Mouse (Mus musculus): Measurements from ENCODE around the gene Sec31b. TPM values are rescaled to one million over a fixed set of nuclear protein-coding genes. Genes with fewer than 3 reads are reported as not detected.
A peak's percentile ranks its signal among the peaks of the same experiment; 100 is the strongest.

The Sec31b gene
- polyA plus RNA-seq, 1 experiment from 2014 or later: 0.15 TPM

DNA sequence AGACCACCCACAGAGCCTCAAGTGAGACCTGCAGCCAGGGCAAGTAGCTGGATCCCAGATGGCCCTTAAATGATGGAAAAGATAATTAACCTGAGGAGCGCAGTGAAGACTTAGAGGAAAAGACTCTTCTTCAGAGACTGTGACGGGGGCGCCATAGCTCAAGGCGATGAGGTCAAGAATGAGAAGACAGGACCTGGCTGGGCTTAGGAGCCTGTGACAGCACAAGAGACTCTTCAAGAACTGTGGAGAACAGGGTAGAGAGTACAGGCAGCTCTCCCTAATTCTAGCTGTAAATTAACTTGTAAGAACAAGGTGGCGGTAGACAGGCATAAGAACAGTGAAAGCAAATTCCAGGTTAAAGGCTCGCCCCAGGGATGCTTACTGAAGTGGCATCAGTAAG is 43.7 kb downstream of the Sec31b start:
- no peaks in the 10 kb centered on the region for H3K9me3 ChIP-seq (replicated peaks)
- no peak overlapping the region for H3K27ac ChIP-seq
- ATAC-seq: no peak
- no peak overlapping the region for H3K4me3 ChIP-seq
- H3K36me3 ChIP-seq (ENCODE audit: poor library complexity, severe bottlenecking): no peaks in the 10 kb centered on the region
- 85% methylated on average over 6 of the region's 6 CpGs for WGBS
- H3K4me2 ChIP-seq: no peak overlapping the region
- H3K9ac ChIP-seq: no peak overlapping the region
- no peaks in the 10 kb centered on the region for H3K4me1 ChIP-seq
- peaks cover 94% of the 10 kb centered on the region for H3K27me3 ChIP-seq

GRCm38 (mm10) chr19:44500240-44500639 is 45.4 kb downstream of the Sec31b start:
- Histone ChIP-seq H3K36me3 (ENCODE audit: poor library complexity, severe bottlenecking) (no peaks in the 10 kb centered on the region), H3K9ac (no peak overlapping the region), H3K27me3 (peaks cover 95% of the 10 kb centered on the region), H3K4me1 (no peaks in the 10 kb centered on the region), H3K27ac (no peak overlapping the region), H3K4me3 (no peak overlapping the region), H3K4me2 (no peak overlapping the region), H3K9me3 (replicated peaks) (no peaks in the 10 kb centered on the region)
- WGBS: 27% methylated on average over 5 of the region's 5 CpGs
- ATAC-seq: no peak

DNA sequence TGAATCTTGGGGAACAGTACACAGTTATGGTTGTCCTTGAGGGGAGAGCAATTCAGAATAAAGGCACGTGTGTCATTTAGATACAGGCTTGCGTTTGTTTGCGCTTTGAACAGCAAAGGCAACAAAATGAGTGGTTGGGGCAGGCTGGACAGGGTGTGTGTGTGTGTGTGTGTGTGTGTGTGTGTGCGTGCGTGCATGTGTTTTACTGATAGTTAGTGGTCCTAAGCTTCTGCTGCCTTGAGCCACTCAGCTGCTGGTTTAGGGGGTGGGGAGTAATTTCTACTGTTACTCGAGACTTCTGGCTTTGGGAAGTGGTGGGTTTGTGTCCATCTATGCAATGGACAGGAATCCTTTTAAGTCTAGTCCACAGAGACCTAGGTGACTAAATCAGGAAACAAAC is 46.7 kb downstream of the Sec31b start:
- H3K4me1 ChIP-seq: no peaks in the 10 kb centered on the region
- H3K4me3 ChIP-seq: no peak overlapping the region
- WGBS: 54% methylated on average over 6 of the region's 6 CpGs
- H3K27me3 ChIP-seq: peaks cover 95% of the 10 kb centered on the region
- ATAC-seq: no peak
- H3K4me2 ChIP-seq: no peak overlapping the region
- H3K9me3 ChIP-seq (replicated peaks): no peaks in the 10 kb centered on the region
- H3K27ac ChIP-seq: no peak overlapping the region
- H3K9ac ChIP-seq: no peak overlapping the region
- no peaks in the 10 kb centered on the region for H3K36me3 ChIP-seq (ENCODE audit: poor library complexity, severe bottlenecking)

DNA sequence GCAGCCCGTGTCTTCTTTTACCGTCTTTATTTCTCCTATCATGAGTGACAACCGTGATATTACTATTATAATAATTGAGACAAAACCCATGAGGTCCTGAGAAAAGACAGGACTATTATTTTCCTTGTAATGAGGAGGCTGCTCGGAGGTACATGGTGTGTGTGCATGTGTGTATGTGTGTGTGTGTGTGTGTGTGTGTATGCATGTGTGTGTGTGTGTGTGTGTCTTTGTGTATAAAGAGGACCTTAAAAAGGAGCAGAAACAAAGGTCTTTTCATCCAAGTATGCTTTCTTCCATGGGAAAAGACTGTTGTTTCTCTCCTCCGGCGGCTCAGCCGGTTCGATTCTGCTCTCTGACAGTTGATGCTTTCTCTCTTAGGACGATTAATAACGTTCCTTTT is 48.7 kb downstream of the Sec31b start:
- 29% methylated on average over 10 of the region's 10 CpGs for WGBS
- peaks cover 7% of the 10 kb centered on the region; the same call in 1 of the 2 replicates for H3K4me1 ChIP-seq

GRCm38 (mm10) chr19:44496511-44496910 is 49.2 kb downstream of the Sec31b start:
- no peak overlapping the region for H3K4me3 ChIP-seq
- H3K9ac ChIP-seq: no peak overlapping the region
- H3K36me3 ChIP-seq (ENCODE audit: poor library complexity, severe bottlenecking): no peaks in the 10 kb centered on the region
- H3K27ac ChIP-seq: no peak overlapping the region
- 36% methylated on average over 8 of the region's 8 CpGs for WGBS
- ATAC-seq: no peak
- peaks cover 7% of the 10 kb centered on the region; the same call in 1 of the 2 replicates for H3K4me1 ChIP-seq
- H3K9me3 ChIP-seq (replicated peaks): no peaks in the 10 kb centered on the region
- H3K4me2 ChIP-seq: peak overlapping the region; percentile 33
- peaks cover 95% of the 10 kb centered on the region for H3K27me3 ChIP-seq

More for the DNA sequence above, 48.7 kb downstream of the Sec31b start:
- no peaks in the 10 kb centered on the region for H3K36me3 ChIP-seq (ENCODE audit: poor library complexity, severe bottlenecking)
- no peak overlapping the region for H3K27ac ChIP-seq
- no peak for ATAC-seq
- H3K9ac ChIP-seq: no peak overlapping the region
- no peaks in the 10 kb centered on the region for H3K9me3 ChIP-seq (replicated peaks)
- H3K27me3 ChIP-seq: peaks cover 95% of the 10 kb centered on the region
- peak overlapping the region; percentile 33; the same call in 1 of the 2 replicates for H3K4me2 ChIP-seq
- H3K4me3 ChIP-seq: no peak overlapping the region

- Histone ChIP-seq H3K36me3 (ENCODE audit: poor library complexity, severe bottlenecking) (no peaks in the 10 kb centered on the region), H3K27ac (no peak within 1 kb of the TSS), H3K4me2 (peak within 1 kb of the TSS; percentile 33), H3K9me3 (replicated peaks) (no peaks in the 10 kb centered on the region), H3K9ac (peak within 1 kb of the TSS; percentile 30; the same call in 1 of the 2 replicates), H3K4me3 (peak within 1 kb of the TSS; percentile 9), H3K4me1 (peaks cover 7% of the 10 kb centered on the region; the same call in 1 of the 2 replicates), H3K27me3 (peaks cover 89% of the 10 kb centered on the region)
- 2% methylated on average over 8 of the region's 8 CpGs for WGBS
- no peak for ATAC-seq
Observed at GRCm38 (mm10) chr19:44493128-44493527, 52.5 kb downstream of the Sec31b start, which contains the start of gene Wnt8b. Gene Wnt8b (plus strand): TSS chr19:44493472.

- Histone ChIP-seq H3K4me2 (no peak overlapping the region), H3K27ac (no peak overlapping the region), H3K9me3 (replicated peaks) (no peaks in the 10 kb centered on the region), H3K27me3 (peaks cover 44% of the 10 kb centered on the region), H3K4me1 (no peaks in the 10 kb centered on the region), H3K9ac (no peak overlapping the region), H3K36me3 (ENCODE audit: poor library complexity, severe bottlenecking) (no peaks in the 10 kb centered on the region), H3K4me3 (no peak overlapping the region)
- no peak for ATAC-seq
- 10% methylated on average over 8 of the region's 8 CpGs for WGBS
Observed at GRCm38 (mm10) chr19:44487266-44487665, 58.4 kb downstream of the Sec31b start.

- no peak for ATAC-seq
- Histone ChIP-seq H3K4me3 (no peak overlapping the region), H3K27me3 (peaks cover 16% of the 10 kb centered on the region), H3K27ac (no peak overlapping the region), H3K9ac (no peak overlapping the region), H3K36me3 (ENCODE audit: poor library complexity, severe bottlenecking) (no peaks in the 10 kb centered on the region), H3K4me1 (no peaks in the 10 kb centered on the region), H3K4me2 (no peak overlapping the region), H3K9me3 (replicated peaks) (no peaks in the 10 kb centered on the region)
- 53% methylated on average over 3 of the region's 3 CpGs for WGBS
Observed at GRCm38 (mm10) chr19:44476541-44476940, 69.1 kb downstream of the Sec31b start.

DNA sequence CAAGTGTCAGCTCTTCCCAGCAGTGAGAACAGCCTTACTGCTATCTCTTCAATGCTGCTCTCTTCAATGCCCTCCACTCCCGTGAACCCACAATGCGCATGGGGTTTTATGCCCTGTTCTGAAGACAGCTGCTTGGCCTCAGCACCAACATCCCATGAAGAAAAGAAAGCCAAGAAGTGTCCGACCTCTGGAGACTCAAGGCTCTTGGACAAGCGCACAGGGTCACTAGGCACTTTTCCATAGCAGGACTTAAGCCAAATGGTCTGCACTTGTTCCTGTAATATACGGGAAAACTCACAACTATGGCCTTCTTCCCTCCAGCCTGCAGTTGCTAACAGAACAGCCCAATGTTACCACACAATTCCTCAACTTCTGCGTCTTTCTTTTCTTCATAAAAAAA is 70.4 kb downstream of the Sec31b start:
- Histone ChIP-seq H3K9me3 (replicated peaks) (no peaks in the 10 kb centered on the region), H3K4me1 (no peaks in the 10 kb centered on the region), H3K27ac (no peak overlapping the region), H3K36me3 (ENCODE audit: poor library complexity, severe bottlenecking) (no peaks in the 10 kb centered on the region), H3K4me3 (no peak overlapping the region), H3K4me2 (no peak overlapping the region), H3K9ac (no peak overlapping the region), H3K27me3 (peaks cover 16% of the 10 kb centered on the region)
- WGBS: 86% methylated on average over 6 of the region's 6 CpGs
- ATAC-seq: no peak

DNA sequence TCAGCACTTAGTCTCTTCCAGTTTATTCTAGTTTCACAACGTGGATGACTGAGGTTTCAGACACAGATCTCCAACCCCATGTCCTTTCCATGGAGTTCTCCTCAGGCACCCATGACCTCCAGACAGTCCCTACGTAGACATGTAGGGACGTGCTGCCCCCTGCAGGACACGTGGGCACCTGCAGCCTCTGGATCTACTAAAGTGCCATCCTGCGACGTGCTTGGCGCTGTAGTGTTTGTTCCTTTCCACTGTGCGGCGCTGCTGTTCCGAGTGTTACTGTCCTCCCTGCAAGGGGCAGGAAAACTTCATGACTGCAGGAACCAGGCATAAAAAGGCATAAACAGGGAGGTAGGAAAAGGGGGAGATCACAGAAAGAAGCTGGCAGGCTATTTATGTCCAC is 71.5 kb downstream of the Sec31b start:
- Histone ChIP-seq H3K4me3 (no peak overlapping the region), H3K9ac (no peak overlapping the region), H3K4me1 (no peaks in the 10 kb centered on the region), H3K36me3 (ENCODE audit: poor library complexity, severe bottlenecking) (no peaks in the 10 kb centered on the region), H3K4me2 (no peak overlapping the region), H3K9me3 (replicated peaks) (no peaks in the 10 kb centered on the region), H3K27me3 (peaks cover 16% of the 10 kb centered on the region), H3K27ac (no peak overlapping the region)
- ATAC-seq: no peak
- WGBS: under 1% methylated on average over 10 of the region's 10 CpGs

Other genes starting within 250 kb of the Sec31b start
- gene Scd4, start 212.8 kb downstream of the Sec31b start, polyA plus RNA-seq (2015; fragmentation: Nextera tagmentation; extraction: Ambion mirVana): 0.16 and 0.23 TPM in 2 replicates
- gene Scd1, start 138.0 kb downstream of the Sec31b start, polyA plus RNA-seq (2015; fragmentation: Nextera tagmentation; extraction: Ambion mirVana): 3.0 and 4.5 TPM in 2 replicates
- 8.1 and 16.7 TPM in 2 replicates for gene Wnt8b, start 52.4 kb downstream of the Sec31b start, polyA plus RNA-seq (2015; fragmentation: Nextera tagmentation; extraction: Ambion mirVana)
- not detected in 2 replicates for gene Gm20538, start 7.0 kb upstream of the Sec31b start, polyA plus RNA-seq (2015; fragmentation: Nextera tagmentation; extraction: Ambion mirVana)
- 441 and 467 TPM in 2 replicates for gene Ndufb8, start 9.6 kb upstream of the Sec31b start, polyA plus RNA-seq (2015; fragmentation: Nextera tagmentation; extraction: Ambion mirVana)
- gene Hif1an, start 17.0 kb upstream of the Sec31b start, polyA plus RNA-seq (2015; fragmentation: Nextera tagmentation; extraction: Ambion mirVana): 32.5 and 37.2 TPM in 2 replicates
- 0.05 TPM in 1 of 2 replicates, not detected in the other for gene Pax2, start 210.2 kb upstream of the Sec31b start, polyA plus RNA-seq (2015; fragmentation: Nextera tagmentation; extraction: Ambion mirVana)